Mouse (Mus musculus): ENCODE results near the gene Leng8.

GRCm38 (mm10) chr7:4151241-4151640 lies 14.4 kb downstream of the Leng8 start:
- TF ChIP-seq GATA1 (IDR thresholded peaks at IDR 0.05; ENCODE audit: borderline replicate concordance, low read length) (no peak), FLI1 (IDR thresholded peaks at IDR 0.05; ENCODE audit: low read length) (no peak)

Measured in megakaryocyte, embryonic 14.5 days (primary cell).